Mouse (Mus musculus) WW6 (cell line): ENCODE measurements around the gene Ltbr.
"Not testable (repeated sequence)": the region's sequence is repeated elsewhere in the genome, so short reads cannot be mapped to it uniquely, and the experiment has no call there.

Experiments used
- DNase-seq: peaks from one replicate; pipeline ENCODE4 v3.0.0-alpha.2; 2013; ENCODE audit warnings: low read depth, low spot score

Gene Ltbr

DNA sequence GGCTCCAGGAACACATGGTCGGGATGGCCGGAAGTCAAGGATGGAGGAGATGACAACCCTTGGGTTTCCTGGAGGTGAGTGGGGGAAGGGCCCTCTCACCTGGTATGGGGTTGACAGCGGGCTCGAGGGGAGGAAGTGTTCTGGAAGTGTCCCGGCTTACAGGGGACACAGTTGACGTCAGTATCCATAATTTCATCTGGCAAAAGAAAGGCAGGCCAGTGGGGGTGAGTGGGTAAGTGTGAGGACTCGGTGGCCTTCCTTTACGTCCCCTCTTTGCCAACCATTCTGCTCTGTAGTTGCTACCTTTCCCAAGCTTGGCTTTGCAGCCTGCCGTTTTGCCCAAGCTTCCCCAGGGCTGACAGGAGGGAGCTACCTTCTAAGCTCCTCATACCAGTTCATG, 1.5 kb downstream of the Ltbr start:
- DNase-seq, result no peak

DNA sequence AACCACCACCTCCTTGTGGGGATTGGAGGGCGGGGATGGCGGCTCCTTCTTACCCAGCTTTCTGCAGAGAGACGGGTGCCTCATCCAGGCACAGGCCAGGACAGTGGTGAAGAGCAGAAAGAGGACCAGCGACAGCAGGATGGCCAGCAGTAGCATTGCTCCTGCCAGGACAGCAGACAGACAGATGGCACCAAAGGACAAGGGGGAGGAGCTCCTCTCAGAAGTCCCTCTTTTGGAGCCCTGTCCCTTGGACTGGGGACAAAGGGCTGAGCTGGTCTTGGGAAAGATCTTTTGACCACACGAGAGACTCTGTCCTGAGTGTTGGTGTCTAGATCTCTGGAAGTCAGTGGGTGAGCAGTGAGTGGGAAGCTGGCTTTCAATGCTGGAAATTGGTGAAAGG, 4.3 kb downstream of the Ltbr start:
- DNase-seq, result no peak

DNA sequence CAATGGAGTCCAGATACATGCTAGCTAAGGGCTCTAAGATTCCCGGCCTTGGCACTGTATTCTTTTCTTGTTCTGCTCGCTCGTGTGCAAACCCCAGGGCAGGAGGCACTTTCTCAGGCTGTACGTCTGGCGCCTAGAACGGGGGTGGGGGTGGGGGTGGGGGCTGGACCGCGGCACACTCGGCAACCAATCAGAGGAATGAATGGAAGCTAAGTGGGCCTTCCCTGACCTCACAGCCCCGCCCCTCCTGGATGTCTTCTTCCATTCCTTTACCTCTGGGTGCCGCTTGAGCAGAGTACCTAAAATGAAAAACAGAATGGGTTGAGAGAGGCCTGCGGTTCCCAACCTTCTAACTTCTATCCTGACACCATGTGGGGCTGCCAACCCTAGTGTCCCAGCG, 4.8 kb downstream of the Ltbr start:
- no peak for DNase-seq

DNA sequence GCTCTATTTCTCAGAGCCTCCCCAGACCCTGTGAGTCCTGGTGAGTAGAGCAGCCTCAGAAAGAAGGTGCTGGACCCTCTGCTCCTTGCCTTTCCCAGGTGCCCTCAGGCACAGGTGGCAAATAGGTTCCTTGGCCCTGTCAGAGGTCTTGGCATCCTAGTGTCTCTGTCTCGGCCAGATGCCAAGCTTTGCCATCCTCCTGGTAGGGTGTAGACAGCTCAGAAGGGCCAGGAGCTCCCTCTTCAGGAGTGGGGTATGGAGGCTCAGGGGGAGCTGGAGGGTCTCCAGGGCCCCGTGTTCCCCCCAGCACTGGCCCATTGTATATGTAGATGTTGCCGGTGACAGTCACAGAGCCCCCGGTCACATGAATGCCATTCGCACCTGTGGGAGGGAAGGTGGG, 6.6 kb downstream of the Ltbr start:
- DNase-seq, result no peak

DNA sequence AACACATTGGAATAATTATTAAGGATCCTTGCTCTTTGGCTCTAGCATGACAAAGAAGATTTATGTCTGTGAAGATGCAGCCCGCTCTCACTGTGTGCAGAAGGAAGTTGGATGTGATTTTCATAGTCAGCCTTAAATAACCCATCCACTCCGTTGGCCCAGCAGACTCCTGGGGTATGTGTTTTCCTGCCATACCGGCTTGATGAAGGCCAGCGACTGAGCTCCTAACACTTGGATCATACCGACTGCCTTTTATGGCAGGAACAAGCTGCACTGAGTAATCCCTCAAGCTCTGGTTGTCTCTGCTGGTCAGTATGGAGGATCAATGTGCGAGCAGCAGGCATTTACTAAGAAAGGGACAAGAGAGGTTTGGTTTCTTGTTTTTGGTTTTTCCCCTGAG, 8.2 kb downstream of the Ltbr start:
- no peak for DNase-seq

DNA sequence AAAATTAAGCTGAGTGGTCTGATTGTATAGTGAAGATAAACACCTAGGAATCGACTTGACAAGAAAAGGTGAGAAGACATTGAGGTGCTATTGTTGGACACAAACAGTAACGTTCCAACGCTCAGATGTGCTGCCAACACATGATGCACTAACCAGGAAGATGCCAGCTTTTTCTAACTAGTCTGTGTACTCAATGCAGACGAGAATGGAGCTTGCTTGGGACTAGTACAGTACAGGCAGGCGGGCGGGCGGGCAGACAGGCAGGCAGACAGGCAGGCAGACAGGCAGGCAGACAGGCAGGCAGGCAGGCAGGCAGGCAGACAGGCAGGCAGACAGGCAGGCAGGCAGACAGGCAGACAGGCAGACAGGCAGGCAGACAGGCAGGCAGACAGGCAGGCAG, 9.3 kb downstream of the Ltbr start:
- DNase-seq, result not testable (repeated sequence)

DNA sequence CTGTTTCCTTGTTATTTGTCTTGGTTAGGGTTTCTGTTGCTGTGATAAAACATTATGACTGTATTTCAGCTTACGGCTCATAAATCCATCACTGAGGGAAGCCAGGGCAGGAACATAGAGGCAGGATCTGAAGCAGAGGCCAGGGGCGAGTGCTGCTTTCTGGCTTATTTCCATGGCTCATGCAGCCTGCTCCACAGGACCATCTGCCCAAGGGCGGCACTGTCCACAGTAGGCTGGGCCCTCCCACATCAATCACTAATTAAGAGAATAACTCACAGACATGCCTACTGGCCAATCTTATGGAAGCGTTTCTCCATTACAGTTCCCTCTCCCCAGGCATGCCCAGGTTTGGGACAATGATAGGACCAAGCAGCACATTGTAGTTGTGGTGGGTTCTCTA, 10.4 kb downstream of the Ltbr start:
- DNase-seq, result no peak

DNA sequence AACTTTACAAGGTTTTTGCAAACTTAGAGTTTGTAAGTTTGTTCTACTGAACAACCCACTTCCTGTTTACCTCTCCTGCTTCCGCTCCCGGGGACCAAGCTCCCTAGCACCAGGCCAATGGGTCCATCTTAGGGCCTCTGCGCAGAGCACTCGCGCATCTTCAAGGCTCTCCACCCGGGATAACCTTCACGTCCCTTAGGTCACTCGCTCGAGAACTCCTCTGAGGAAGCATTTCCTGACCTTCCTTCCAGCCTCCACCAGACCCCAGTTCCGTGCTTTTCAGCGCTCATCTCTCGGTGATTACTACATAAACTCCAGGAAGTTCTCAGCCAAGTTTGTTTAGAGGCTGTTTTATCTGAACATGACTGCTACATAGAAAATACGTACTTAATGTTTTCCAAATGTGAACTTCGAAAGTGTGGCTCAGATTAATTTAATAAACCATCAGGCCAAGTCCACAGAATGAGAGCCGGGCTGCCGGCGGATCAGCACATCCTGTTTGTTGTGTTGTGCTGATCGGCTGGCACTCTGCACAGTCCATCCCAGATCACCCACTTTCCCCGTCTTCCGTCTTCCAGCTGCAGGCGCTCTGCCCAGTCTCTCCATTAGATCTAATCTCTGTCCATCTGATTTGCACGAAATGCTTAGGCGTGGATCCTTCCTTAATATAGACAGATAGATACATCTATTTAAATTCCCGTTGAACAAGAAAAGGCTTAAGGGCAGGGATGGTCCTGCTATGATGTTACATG, 11.3 kb downstream of the Ltbr start:
- no peak for DNase-seq

DNA sequence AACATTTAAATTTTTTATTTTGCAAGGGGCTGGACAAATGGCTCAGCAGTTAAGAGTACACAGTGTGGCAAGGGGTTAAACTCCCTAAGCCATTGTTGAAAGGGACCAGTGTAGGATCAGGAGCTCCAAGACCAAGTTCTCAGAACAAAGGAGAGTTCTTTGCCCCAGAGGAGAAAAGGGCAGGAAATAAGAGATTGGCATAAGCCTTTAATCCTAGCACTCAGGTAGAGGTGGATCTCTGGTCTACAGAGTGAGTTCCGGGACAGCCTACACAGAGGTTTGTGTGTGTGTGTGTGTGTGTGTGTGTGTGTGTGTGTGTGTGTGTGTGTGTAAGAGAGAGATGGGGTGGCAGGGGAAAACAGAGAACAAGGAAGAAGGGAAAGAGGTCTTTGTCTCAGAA, 12.7 kb downstream of the Ltbr start:
- DNase-seq, result no peak

DNA sequence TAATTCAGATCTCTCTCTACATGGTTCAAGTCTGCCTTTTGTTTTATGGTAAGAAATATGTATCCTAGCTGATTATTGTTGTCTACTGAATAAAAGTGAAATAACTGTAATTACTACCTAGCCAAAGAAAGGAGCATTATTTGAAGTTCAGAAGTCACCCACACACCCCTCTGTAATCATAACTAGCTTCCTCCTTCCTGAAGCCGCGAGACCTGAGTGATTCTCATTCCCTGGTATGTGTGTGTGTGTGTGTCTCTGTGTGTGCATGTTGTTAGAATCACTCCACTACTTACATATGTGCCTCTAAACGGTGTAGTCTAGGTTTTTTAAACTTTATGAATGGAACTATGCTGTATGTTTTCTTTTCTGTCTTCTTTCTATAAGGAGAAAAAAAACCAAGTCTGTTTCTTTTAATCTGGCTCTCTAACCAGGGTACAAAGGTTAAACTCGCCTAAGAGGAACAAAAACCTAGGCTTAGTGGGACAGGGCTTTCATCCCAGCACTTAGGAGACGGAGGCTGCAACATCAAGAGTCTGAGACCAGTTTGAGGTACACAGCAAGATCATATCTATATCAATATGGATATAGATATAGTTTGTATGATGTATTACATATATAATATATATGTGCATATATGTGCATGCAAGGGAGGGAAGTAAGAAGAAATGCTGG, 16.4 kb downstream of the Ltbr start:
- no peak for DNase-seq

DNA sequence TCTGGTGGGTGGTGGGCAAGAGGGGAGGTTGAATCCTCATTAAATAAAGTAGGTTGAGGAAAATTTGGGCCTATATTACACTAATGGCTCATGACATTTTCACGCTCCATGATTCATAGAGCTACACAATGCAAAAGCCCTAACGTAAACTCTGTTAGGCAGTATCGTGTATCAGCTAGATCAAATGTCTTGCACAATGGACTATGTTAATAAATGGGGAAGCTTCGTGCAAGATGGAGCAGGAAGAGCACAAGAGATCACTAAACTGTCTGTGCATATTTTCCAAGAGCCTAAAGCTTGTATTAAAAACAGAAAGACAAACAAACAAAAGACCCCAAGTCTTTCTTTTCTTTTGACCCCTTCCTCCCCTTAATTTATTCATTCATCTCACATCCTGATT, 19.6 kb downstream of the Ltbr start:
- DNase-seq, result no peak

DNA sequence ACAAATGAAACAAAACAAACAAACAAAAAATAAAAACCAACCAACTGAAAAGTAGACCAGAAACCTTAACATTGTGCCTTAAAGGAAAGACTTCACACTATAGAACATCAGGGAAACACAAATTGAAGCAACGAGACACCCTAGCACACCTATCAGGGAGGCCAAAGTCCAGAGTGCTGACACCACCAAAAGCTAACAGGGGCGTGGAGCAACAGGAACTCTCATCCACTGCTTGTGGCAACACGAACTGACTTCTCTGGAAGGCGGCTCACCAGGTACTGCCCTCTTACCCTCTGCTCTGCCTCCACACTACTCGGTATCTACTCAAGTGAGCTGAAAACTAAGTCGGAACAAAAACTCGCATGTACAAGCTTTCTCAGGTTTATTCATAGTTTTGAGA, 21.4 kb downstream of the Ltbr start:
- no peak for DNase-seq

DNA sequence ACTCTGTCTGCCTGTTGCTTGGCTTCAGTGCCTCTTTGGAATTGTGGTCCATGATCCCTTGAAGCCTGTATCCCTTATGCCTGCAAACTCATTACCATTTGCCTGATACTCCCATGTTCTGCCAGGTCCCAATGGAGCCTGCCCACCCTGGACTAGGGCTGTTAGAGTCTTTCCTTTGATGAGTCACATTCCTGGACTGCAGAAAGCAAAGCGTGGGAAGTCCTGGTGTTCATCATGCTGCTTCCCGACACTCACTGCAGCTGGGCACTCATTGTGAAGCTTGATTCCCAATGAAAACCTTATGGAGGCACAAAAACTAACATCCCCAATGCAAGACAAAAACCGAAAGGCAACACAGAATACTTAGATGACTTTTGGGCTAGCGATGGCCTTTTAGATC, 22.4 kb downstream of the Ltbr start:
- no peak for DNase-seq

DNA sequence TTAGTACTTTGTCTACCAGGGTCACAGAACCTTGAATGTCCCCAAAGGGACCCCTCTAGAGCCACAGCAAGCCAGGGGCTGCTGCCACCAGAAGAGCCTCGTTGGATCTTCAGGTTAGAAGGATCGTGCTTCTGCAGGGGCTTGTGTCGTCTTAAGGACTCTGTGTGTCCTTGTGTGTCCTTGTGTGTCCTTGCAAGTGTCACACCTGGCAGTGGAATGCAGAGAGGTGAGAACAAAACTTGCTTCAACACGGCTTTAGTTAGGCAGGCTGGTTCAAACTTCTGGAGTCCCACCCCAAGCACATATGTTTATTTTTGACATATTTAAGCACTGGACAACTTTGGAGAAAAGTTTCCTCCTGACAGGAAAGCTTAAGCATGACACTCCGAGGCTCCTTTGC, 25.0 kb downstream of the Ltbr start:
- DNase-seq, result no peak

DNA sequence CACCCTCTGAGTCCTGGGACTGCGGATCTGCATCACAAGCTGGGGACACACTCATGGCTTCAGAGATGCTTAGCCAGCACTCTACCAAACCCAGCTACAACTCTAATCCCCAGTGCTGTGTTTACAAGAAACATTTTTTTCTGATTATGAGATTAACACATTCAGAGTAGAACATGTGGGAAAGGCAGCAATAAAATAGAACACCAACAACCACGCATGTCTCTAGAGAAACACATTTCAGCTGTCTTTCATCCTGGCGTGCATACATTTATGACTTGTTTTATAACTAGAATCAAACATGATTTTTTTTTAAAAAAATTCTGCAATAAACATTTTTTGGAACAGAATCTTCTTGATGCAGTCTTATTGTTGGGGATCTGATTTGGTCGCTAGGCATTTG, 26.7 kb downstream of the Ltbr start:
- DNase-seq, result no peak

DNA sequence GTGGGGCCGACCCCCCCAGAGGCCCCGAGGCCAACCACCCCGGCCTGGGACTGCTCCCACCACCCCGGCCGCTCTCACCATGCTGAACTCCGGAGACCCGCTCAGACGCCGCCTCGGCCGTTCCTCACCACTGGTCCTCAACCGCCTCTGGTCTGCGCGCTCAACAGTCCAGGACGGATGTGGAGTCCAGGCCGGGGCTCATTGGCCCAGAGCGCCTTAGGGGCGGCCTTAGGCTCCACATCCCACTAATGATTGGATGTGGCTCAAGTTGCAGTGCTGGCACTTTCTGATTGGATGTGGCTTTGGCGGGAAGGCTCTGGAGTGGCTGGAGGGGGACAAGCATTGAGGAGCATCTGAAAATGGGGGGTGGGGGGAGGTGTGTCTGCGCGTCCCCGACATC, 27.8 kb downstream of the Ltbr start, which contains the start of gene Tuba3a:
Gene Tuba3a, minus strand, starts transcription at position 153 of the 400 bp plus-strand sequence.
- no peak for DNase-seq

DNA sequence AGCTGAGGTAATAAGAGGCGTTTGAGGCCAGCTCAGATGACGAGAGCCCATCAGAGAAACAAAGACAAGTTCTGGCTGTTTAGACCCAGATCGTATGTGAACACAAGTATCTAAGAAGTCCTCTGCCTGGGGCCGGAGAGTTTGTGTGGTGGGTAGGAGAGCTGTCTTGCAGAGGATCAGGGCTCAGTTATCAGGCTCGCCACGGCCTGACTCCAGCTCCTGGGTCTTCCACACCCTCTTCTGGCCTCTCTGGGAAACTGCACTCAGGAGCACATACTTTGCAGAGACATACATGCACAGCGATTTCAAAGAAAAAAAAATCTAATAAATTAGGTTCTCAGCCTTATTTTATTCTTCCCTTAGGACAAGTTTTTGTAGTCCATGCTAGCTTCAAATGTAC, 28.9 kb downstream of the Ltbr start:
- no peak for DNase-seq

DNA sequence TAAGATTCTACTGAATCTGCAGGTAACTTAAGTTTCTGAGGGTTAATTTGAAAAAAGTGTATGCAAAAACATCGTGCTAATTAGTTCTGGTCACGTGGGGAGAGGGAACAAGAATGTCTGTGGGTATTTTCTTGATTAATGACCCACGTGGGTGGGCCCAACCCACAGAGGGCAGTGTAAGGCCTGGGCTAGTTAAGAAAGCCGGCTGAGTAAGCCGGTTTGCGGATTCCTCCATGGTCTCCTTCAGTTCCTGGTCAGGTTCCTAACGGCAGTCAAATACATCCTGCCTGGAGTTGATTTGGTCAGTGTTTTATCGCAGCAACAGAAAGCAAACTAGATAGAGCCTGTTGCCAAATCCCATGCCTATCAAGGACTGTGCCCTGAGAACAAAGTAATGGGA, 29.4 kb downstream of the Ltbr start:
- no peak for DNase-seq

DNA sequence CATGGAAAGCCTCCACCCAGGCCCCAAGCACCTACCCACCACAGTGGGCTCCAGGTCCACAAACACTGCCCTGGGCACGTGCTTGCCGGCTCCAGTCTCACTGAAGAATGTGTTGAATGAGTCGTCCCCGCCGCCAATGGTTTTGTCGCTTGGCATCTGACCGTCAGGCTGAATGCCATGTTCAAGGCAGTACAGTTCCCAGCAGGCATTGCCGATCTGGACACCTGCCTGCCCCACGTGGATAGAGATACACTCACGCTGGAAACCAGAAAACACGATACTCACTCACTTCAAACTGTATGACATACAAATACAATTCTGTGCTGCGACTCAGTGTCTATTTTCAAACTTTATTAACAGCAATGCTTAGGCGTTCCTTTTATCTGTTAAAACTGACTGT, 31.0 kb downstream of the Ltbr start:
- DNase-seq, result not testable (repeated sequence)

DNA sequence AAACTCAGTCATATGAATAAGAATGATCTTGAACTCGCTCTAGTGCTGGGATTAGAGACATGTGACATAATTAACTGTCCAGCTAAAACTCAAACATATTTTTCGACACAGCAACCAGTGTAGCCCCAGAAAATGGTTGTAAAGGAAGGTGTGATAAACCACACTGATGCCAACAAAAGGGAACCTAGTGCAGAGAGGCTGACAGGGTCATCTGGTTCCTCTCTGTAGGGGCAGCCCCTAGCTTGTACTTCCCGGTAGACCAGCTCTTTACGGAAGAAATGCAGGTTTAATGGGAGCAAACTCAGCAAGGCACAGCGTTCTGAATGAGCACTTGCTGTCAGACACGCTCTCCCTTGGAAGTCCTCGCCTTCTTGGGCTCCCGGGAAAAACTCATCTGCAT, 34.0 kb downstream of the Ltbr start:
- no peak for DNase-seq

DNA sequence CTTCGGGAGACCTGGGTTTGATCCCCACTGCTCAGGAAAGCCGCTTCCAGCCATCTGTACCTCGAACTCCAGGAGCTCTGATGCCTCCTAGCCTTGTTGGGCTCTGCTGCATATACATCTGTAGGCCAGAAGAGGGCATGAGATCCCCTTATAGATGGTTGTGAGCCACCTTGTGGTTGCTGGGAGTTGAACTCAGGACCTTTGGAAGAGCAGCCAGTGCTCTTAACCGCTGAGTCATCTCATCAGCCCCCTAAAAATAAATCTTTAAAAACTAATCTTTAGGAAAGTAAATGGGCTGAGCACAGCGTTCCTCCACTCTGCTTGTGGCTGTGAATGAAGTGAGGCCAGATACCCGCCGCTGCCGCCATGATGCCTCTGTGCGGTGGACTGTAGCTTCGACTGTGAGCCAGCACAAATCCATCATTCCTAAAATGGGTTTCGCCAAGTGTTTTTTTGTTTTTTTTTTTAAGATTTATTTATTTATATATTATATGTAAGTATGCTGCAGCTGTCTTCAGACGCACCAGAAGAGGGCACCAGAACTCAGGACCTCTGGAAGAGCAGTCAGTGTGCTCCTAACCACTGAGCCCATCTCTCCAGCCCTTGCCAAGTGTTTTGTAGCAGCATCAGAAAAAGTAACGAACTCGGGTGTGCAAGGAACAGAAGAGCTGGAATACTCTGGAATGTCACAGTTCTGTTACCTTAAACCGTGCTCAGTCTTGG, 38.7 kb downstream of the Ltbr start:
- no peak for DNase-seq

DNA sequence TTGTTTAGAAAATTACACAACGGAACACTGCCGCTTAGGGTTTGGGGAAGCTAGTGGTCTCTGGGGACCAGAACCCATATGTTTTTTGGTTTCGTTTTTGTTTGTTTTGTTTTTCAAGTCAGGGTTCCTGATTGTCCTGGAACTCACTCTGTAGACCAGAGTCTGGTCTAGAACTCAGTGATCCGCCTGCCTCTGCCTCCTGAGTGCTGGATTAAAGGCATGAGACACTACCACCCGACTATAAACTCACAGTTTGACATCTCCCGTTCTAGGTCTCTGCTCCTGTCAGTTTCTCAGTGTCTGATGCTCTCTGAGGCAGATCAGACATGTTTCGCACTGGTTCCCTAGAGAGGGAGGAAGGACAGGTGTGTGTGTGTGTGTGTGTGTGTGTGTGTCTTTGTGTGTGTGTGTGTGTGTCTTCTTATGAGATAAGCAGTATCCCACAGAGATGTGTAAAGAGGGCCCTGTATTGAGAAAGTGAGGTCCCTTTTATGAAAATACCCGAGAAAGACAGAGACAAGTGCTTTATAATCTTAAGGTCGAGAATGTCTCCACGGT, 41.4 kb downstream of the Ltbr start:
- no peak for DNase-seq
